Comparison of ENCODE assay signal across 18 mouse cellular contexts in the genomic region with DNA sequence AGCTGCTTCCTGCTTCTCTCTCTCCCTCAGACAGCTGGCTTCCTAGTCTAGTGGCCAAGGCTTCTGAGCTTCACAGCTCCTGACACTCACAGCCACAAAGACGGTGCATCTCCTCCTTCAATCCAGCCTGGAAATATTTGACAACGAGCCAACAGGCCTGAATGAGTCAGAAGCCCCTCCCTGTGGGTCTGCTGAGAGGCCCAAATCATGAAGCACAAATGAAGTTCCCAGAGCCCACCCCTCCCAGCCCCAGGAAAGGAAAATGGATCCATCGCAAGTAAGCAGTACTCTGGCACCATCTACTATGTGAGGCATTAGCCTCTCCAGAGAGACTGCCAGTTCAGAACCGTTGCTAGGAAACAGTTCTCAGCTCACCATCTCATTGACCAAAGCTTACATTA. TPM values are rescaled to one million over a fixed set of nuclear protein-coding genes. Genes with fewer than 3 reads are reported as not detected.
DNase-seq lines count a peak whose midpoint lies in the region; ATAC-seq lines count a peak whose summit lies in the region.
"Had no signal": no experiment of that assay in that cellular context is flagged by ENCODE, and none has a peak within 500 bp of the region (broad histone marks: within the 10 kb centered on the region; RNA-seq: fewer than 3 reads in every experiment).

No protein-coding gene starts in this region.

- H3K9me3 ChIP-seq in hindbrain, embryonic 15.5 days, result no peaks in the 10 kb centered on the region
- H3K9me3 ChIP-seq in hindbrain, embryonic 14.5 days (ENCODE audit: control insufficient read depth, low read length), result no peaks in the 10 kb centered on the region
- no peaks in the 10 kb centered on the region for H3K9me3 ChIP-seq in midbrain, embryonic 16.5 days (replicated peaks; ENCODE audit: control insufficient read depth, low read length, poor library complexity, severe bottlenecking)
- H3K9me3 ChIP-seq: heart, embryonic 15.5 days had no signal

- WGBS in hindbrain, embryonic 15.5 days, result 46% methylated on average over 4 of the region's 4 CpGs
- WGBS in hindbrain, embryonic 14.5 days, result 49% methylated on average over 4 of the region's 4 CpGs
- 42% methylated on average over 4 of the region's 4 CpGs for WGBS in midbrain, embryonic 16.5 days

- no peaks in the 10 kb centered on the region for H3K27me3 ChIP-seq in hindbrain, embryonic 15.5 days
- no peaks in the 10 kb centered on the region for H3K27me3 ChIP-seq in hindbrain, embryonic 14.5 days (ENCODE audit: control insufficient read depth, insufficient read depth, low read length)
- no peaks in the 10 kb centered on the region for H3K27me3 ChIP-seq in midbrain, embryonic 16.5 days (ENCODE audit: control insufficient read depth, insufficient read depth, low read depth, low read length)
- H3K27me3 ChIP-seq: heart, embryonic 15.5 days had no signal

- no peak overlapping the region for H3K9ac ChIP-seq in hindbrain, embryonic 15.5 days
- H3K9ac ChIP-seq in hindbrain, embryonic 14.5 days, result no peak overlapping the region
- H3K9ac ChIP-seq in midbrain, embryonic 16.5 days (ENCODE audit: low read depth, low read length), result no peak overlapping the region
- H3K9ac ChIP-seq: heart, embryonic 15.5 days had no signal

- H3K4me2 ChIP-seq in hindbrain, embryonic 15.5 days, result no peak overlapping the region
- no peak overlapping the region for H3K4me2 ChIP-seq in hindbrain, embryonic 14.5 days (replicated peaks)
- no peak overlapping the region for H3K4me2 ChIP-seq in midbrain, embryonic 16.5 days (ENCODE audit: low read length)
- H3K4me2 ChIP-seq: heart, embryonic 15.5 days had no signal

- no peaks in the 10 kb centered on the region for H3K36me3 ChIP-seq in hindbrain, embryonic 15.5 days
- no peaks in the 10 kb centered on the region for H3K36me3 ChIP-seq in hindbrain, embryonic 14.5 days (replicated peaks; ENCODE audit: control insufficient read depth, insufficient read depth)
- no peaks in the 10 kb centered on the region for H3K36me3 ChIP-seq in midbrain, embryonic 16.5 days (ENCODE audit: control insufficient read depth, insufficient read depth, low read length)
- H3K36me3 ChIP-seq: heart, embryonic 15.5 days had no signal

- H3K27ac ChIP-seq in hindbrain, embryonic 15.5 days (replicated peaks), result peak overlapping the region; percentile 22
- no peak overlapping the region for H3K27ac ChIP-seq in hindbrain, embryonic 14.5 days
- H3K27ac ChIP-seq in midbrain, embryonic 16.5 days (ENCODE audit: low read length), result peak overlapping the region; percentile 47
- H3K27ac ChIP-seq: heart, embryonic 15.5 days had no signal

- H3K4me3 ChIP-seq in hindbrain, embryonic 15.5 days, result no peak overlapping the region
- no peak overlapping the region for H3K4me3 ChIP-seq in hindbrain, embryonic 14.5 days (replicated peaks; ENCODE audit: low read length)
- H3K4me3 ChIP-seq in midbrain, embryonic 16.5 days (ENCODE audit: low read depth, low read length), result no peak overlapping the region
- H3K4me3 ChIP-seq: erythroblast, embryonic 14.5 days; heart, embryonic 15.5 days; megakaryocyte, embryonic 14.5 days had no signal

- DNase-seq in hindbrain, embryonic 14.5 days (ENCODE audit: low spot score), result no peak
- peak; percentile 9 for DNase-seq in lung, postnatal 10 days
- DNase-seq in lung, postnatal 4 days, result no peak
- peak; percentile 59 for DNase-seq in brain, adult 2 months (ENCODE audit: low read depth, low spot score)
- no peak for DNase-seq in gastrocnemius, postnatal 14 days
- DNase-seq: adrenal gland, postnatal 10 days; cerebellum, adult 8-10 months; heart, adult 11 months; kidney, adult 9 months; liver; lung, adult 18-20 months had no signal

- intact Hi-C loops in gastrocnemius, postnatal 14 days (cut with DNase I; ENCODE audit: low total_unique reads), result no loop called here

- peak; percentile 78 for ATAC-seq in hindbrain, embryonic 15.5 days (ENCODE audit: low FRiP score, low read depth)
- ATAC-seq in hindbrain, embryonic 14.5 days (ENCODE audit: low FRiP score), result no peak
- ATAC-seq in midbrain, embryonic 16.5 days, result peak; percentile 88
- ATAC-seq: CD4-positive, CD25-positive, alpha-beta regulatory T cell, adult 4 months had no signal

- peaks cover 8% of the 10 kb centered on the region; the same call in 1 of the 2 replicates for H3K4me1 ChIP-seq in hindbrain, embryonic 15.5 days (replicated peaks)
- no peaks in the 10 kb centered on the region for H3K4me1 ChIP-seq in hindbrain, embryonic 14.5 days (replicated peaks; ENCODE audit: control insufficient read depth, insufficient read depth, low read length)
- H3K4me1 ChIP-seq in midbrain, embryonic 16.5 days (ENCODE audit: control insufficient read depth, insufficient read depth, low read length), result peaks cover 2% of the 10 kb centered on the region; the same call in 1 of the 2 replicates

RNA-seq across cellular contexts. Expression of a gene that starts 30.3 kb away (rescaled TPM):
- 11.5 and 12.8 TPM in 2 replicates for polyA plus RNA-seq in hindbrain, embryonic 15.5 days (2015; fragmentation: Nextera tagmentation; extraction: Ambion mirVana)
- polyA plus RNA-seq in hindbrain, embryonic 14.5 days (2014; fragmentation: Nextera tagmentation; extraction: Ambion mirVana), result 15.4 and 16.1 TPM in 2 replicates
- polyA plus RNA-seq in midbrain, embryonic 16.5 days (2015; fragmentation: Nextera tagmentation; extraction: Ambion mirVana), result 11.6 and 11.8 TPM in 2 replicates
- 10 to 100 TPM; 11.2 to 14.4 TPM for total RNA-seq in gastrocnemius, postnatal 14 days (2021)
- total RNA-seq: MEL had no signal
- polyA plus RNA-seq: erythroblast, embryonic 14.5 days had no signal

Comparison
In these comparisons a context has a peak if more than half of its experiments do, and no peak if none do; other contexts are left out.
1. DNase-seq: peak in lung, postnatal 10 days (single experiment) and brain, adult 2 months (single experiment); none in hindbrain, embryonic 14.5 days (single experiment), lung, postnatal 4 days (0 of 2) and gastrocnemius, postnatal 14 days (single experiment).